Mouse (Mus musculus): ENCODE measurements around the gene Map2k2. TPM values are rescaled to one million over a fixed set of nuclear protein-coding genes. Genes with fewer than 3 reads are reported as not detected.

Map2k2 gene
- polyA plus RNA-seq, 1 experiment from 2014 or later = 207 TPM

GRCm38 (mm10) chr10:81143845-81144437, 38.2 kb downstream of the Map2k2 start:
- H3K36me3 ChIP-seq (ENCODE audit: control insufficient read depth, insufficient read depth, low read length) = peaks cover 57% of the 10 kb centered on the region
- H3K27ac ChIP-seq (ENCODE audit: low read depth, low read length) = no peak overlapping the region
- no peaks in the 10 kb centered on the region for H3K9me3 ChIP-seq (ENCODE audit: control insufficient read depth, low read length)
- no peak for DNase-seq (ENCODE audit: low spot score)
- no peak overlapping the region for H3K4me3 ChIP-seq (ENCODE audit: low read depth, low read length)
- no peak overlapping the region for H3K9ac ChIP-seq (ENCODE audit: low read depth, low read length)
- H3K4me2 ChIP-seq = no peak overlapping the region
- 94% methylated on average over 52 of the region's 52 CpGs for whole genome bisulfite sequencing
- ATAC-seq (replicated peaks; ENCODE audit: low FRiP score) = no peak
- no peaks in the 10 kb centered on the region for H3K27me3 ChIP-seq (replicated peaks; ENCODE audit: control insufficient read depth, insufficient read depth, low read length)
- peaks cover 39% of the 10 kb centered on the region for H3K4me1 ChIP-seq (replicated peaks; ENCODE audit: control insufficient read depth, insufficient read depth, low read length)

DNA sequence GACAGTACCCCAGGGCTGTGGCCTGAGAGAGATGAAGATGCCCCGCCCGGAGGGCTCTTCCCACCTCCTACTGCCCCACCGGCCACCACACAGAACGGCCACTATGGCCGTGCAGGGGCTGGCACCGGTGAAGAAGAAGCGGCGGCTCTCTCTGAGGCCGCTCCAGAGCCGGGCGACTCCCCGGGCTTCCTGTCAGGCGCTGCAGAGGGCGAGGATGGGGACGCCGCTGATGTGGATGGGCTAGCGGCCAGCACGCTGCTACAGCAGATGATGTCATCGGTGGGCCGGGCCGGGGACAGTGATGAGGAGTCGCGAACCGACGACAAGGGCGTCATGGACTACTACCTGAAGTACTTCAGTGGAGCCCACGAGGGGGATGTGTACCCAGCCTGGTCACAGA, 39.0 kb downstream of the Map2k2 start:
- DNase-seq (ENCODE audit: low spot score) (no peak), ATAC-seq (replicated peaks; ENCODE audit: low FRiP score) (no peak)
- Histone ChIP-seq H3K9me3 (ENCODE audit: control insufficient read depth, low read length) (no peaks in the 10 kb centered on the region), H3K9ac (ENCODE audit: low read depth, low read length) (no peak overlapping the region), H3K4me1 (replicated peaks; ENCODE audit: control insufficient read depth, insufficient read depth, low read length) (peaks cover 32% of the 10 kb centered on the region), H3K4me3 (ENCODE audit: low read depth, low read length) (no peak overlapping the region), H3K27me3 (replicated peaks; ENCODE audit: control insufficient read depth, insufficient read depth, low read length) (no peaks in the 10 kb centered on the region), H3K4me2 (no peak overlapping the region), H3K36me3 (ENCODE audit: control insufficient read depth, insufficient read depth, low read length) (peaks cover 64% of the 10 kb centered on the region), H3K27ac (ENCODE audit: low read depth, low read length) (no peak overlapping the region)
- 90% methylated on average over 27 of the region's 27 CpGs for WGBS

DNA sequence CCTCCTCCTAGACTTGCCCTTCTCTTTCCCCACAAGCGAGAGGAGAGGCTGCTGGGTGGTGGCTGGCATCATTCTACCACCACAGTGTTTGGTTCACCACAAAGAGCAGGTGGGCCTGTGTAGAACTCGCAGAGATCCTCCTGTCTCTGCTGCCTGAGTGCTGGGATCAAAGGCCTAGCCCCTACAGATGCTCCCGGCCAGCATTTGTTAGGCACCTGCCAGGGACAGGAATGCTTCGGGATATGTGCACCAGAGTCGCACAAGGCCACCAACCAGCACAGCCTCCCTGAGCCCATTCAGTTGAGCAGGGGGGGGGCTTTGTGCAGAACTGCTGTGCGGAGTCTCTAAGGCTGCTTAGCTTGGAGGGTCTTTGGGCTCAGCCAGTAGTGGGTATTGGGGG, 39.6 kb downstream of the Map2k2 start:
- ATAC-seq (replicated peaks; ENCODE audit: low FRiP score) (no peak), DNase-seq (ENCODE audit: low spot score) (no peak)
- no peak overlapping the region for H3K27ac ChIP-seq (ENCODE audit: low read depth, low read length)
- H3K27me3 ChIP-seq (replicated peaks; ENCODE audit: control insufficient read depth, insufficient read depth, low read length) = no peaks in the 10 kb centered on the region
- H3K4me1 ChIP-seq (replicated peaks; ENCODE audit: control insufficient read depth, insufficient read depth, low read length) = peaks cover 28% of the 10 kb centered on the region
- H3K36me3 ChIP-seq (ENCODE audit: control insufficient read depth, insufficient read depth, low read length) = peaks cover 70% of the 10 kb centered on the region
- no peaks in the 10 kb centered on the region for H3K9me3 ChIP-seq (ENCODE audit: control insufficient read depth, low read length)
- 94% methylated on average over 6 of the region's 6 CpGs for WGBS
- no peak overlapping the region for H3K9ac ChIP-seq (ENCODE audit: low read depth, low read length)
- no peak overlapping the region for H3K4me3 ChIP-seq (ENCODE audit: low read depth, low read length)
- H3K4me2 ChIP-seq = no peak overlapping the region

DNA sequence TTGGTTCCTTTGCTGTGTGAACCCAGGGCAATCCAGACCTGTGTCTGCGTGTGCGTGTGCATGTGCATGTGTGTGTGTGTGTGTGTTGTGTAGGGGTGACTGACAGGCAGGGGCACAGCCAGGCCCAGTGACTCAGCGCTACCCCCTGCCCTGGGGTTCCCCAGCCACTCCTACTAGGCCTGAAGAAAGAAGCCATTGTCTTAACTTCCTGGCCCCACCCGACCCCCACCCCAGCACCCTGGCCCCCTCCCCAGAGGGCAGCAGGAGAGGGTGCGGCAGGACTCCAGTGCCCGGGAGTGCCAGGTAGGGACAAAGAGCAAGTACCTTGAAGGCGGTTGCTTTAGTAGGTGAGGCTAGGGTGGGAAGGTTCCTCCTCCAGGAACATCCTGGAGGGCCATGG, 40.1 kb downstream of the Map2k2 start:
- Histone ChIP-seq H3K27me3 (replicated peaks; ENCODE audit: control insufficient read depth, insufficient read depth, low read length) (no peaks in the 10 kb centered on the region), H3K4me3 (ENCODE audit: low read depth, low read length) (no peak overlapping the region), H3K4me1 (replicated peaks; ENCODE audit: control insufficient read depth, insufficient read depth, low read length) (peaks cover 23% of the 10 kb centered on the region), H3K4me2 (no peak overlapping the region), H3K36me3 (ENCODE audit: control insufficient read depth, insufficient read depth, low read length) (peaks cover 72% of the 10 kb centered on the region), H3K9ac (ENCODE audit: low read depth, low read length) (no peak overlapping the region), H3K9me3 (ENCODE audit: control insufficient read depth, low read length) (no peaks in the 10 kb centered on the region), H3K27ac (ENCODE audit: low read depth, low read length) (no peak overlapping the region; the same call in 1 of the 2 replicates)
- no peak for ATAC-seq (replicated peaks; ENCODE audit: low FRiP score)
- WGBS = 83% methylated on average over 7 of the region's 7 CpGs
- no peak for DNase-seq (ENCODE audit: low spot score)

GRCm38 (mm10) chr10:81146296-81146695, 40.6 kb downstream of the Map2k2 start:
- H3K4me2 ChIP-seq = no peak overlapping the region
- ATAC-seq (replicated peaks; ENCODE audit: low FRiP score) (no peak), DNase-seq (ENCODE audit: low spot score) (no peak)
- H3K27me3 ChIP-seq (replicated peaks; ENCODE audit: control insufficient read depth, insufficient read depth, low read length) = no peaks in the 10 kb centered on the region
- peaks cover 19% of the 10 kb centered on the region for H3K4me1 ChIP-seq (replicated peaks; ENCODE audit: control insufficient read depth, insufficient read depth, low read length)
- no peak overlapping the region for H3K9ac ChIP-seq (ENCODE audit: low read depth, low read length)
- H3K36me3 ChIP-seq (ENCODE audit: control insufficient read depth, insufficient read depth, low read length) = peaks cover 72% of the 10 kb centered on the region
- H3K27ac ChIP-seq (ENCODE audit: low read depth, low read length) = no peak overlapping the region; the same call in 1 of the 2 replicates
- 86% methylated on average over 4 of the region's 4 CpGs for WGBS
- no peaks in the 10 kb centered on the region for H3K9me3 ChIP-seq (ENCODE audit: control insufficient read depth, low read length)
- H3K4me3 ChIP-seq (ENCODE audit: low read depth, low read length) = no peak overlapping the region

DNA sequence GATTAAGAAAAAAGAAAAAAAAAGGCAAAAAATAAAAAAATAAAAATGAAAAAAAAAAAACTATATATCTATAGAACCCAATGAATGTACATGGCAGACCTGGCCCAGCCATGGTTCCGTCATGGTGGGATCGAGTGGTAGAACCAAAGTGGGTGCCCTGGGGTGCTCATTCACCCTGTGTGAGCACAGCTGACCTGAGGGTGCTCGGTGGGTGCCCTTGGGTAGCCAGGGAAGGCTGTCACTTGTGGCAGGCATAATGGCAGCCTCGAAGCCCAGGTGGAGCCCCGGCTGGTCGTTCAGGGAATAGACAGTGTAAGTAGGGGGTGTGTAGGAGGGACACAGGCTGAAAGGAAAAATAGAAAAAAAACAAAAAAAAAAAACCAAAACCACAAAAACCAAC, 45.5 kb downstream of the Map2k2 start:
- Histone ChIP-seq H3K4me1 (replicated peaks; ENCODE audit: control insufficient read depth, insufficient read depth, low read length) (peaks cover 13% of the 10 kb centered on the region), H3K4me3 (ENCODE audit: low read depth, low read length) (no peak overlapping the region), H3K9ac (ENCODE audit: low read depth, low read length) (no peak overlapping the region), H3K9me3 (ENCODE audit: control insufficient read depth, low read length) (no peaks in the 10 kb centered on the region), H3K27ac (ENCODE audit: low read depth, low read length) (no peak overlapping the region; the same call in 1 of the 2 replicates), H3K36me3 (ENCODE audit: control insufficient read depth, insufficient read depth, low read length) (peaks cover 71% of the 10 kb centered on the region), H3K4me2 (no peak overlapping the region), H3K27me3 (replicated peaks; ENCODE audit: control insufficient read depth, insufficient read depth, low read length) (no peaks in the 10 kb centered on the region)
- DNase-seq (ENCODE audit: low spot score) (no peak), ATAC-seq (replicated peaks; ENCODE audit: low FRiP score) (no peak)
- 71% methylated on average over 6 of the region's 6 CpGs for WGBS

- peaks cover 68% of the 10 kb centered on the region for H3K36me3 ChIP-seq (ENCODE audit: control insufficient read depth, insufficient read depth, low read length)
- no peaks in the 10 kb centered on the region for H3K9me3 ChIP-seq (ENCODE audit: control insufficient read depth, low read length)
- peak overlapping the region; percentile 14; the same call in 1 of the 2 replicates for H3K4me2 ChIP-seq
- H3K27me3 ChIP-seq (replicated peaks; ENCODE audit: control insufficient read depth, insufficient read depth, low read length) = no peaks in the 10 kb centered on the region
- WGBS = 64% methylated on average over 12 of the region's 12 CpGs
- ATAC-seq (replicated peaks; ENCODE audit: low FRiP score) = peak; percentile 27
- H3K4me3 ChIP-seq (ENCODE audit: low read depth, low read length) = no peak overlapping the region
- H3K9ac ChIP-seq (ENCODE audit: low read depth, low read length) = no peak overlapping the region
- peak overlapping the region; percentile 6; the same call in 1 of the 2 replicates for H3K27ac ChIP-seq (ENCODE audit: low read depth, low read length)
- DNase-seq (ENCODE audit: low spot score) = no peak
- peaks cover 13% of the 10 kb centered on the region for H3K4me1 ChIP-seq (replicated peaks; ENCODE audit: control insufficient read depth, insufficient read depth, low read length)
These were observed 46.9 kb downstream of the Map2k2 start for GRCm38 (mm10) chr10:81152609-81153008.

GRCm38 (mm10) chr10:81154313-81154712, 48.6 kb downstream of the Map2k2 start:
- H3K4me1 ChIP-seq (replicated peaks; ENCODE audit: control insufficient read depth, insufficient read depth, low read length) = peaks cover 13% of the 10 kb centered on the region
- ATAC-seq (replicated peaks; ENCODE audit: low FRiP score) (0 out of 2 replicates have a peak, but pooled peaks have one; percentile 8), DNase-seq (ENCODE audit: low spot score) (no peak)
- no peak overlapping the region for H3K4me3 ChIP-seq (ENCODE audit: low read depth, low read length)
- peaks cover 65% of the 10 kb centered on the region for H3K36me3 ChIP-seq (ENCODE audit: control insufficient read depth, insufficient read depth, low read length)
- no peak overlapping the region for H3K4me2 ChIP-seq
- H3K27ac ChIP-seq (ENCODE audit: low read depth, low read length) = no peak overlapping the region
- no peak overlapping the region for H3K9ac ChIP-seq (ENCODE audit: low read depth, low read length)
- whole genome bisulfite sequencing = 93% methylated on average over 12 of the region's 12 CpGs
- H3K27me3 ChIP-seq (replicated peaks; ENCODE audit: control insufficient read depth, insufficient read depth, low read length) = no peaks in the 10 kb centered on the region
- no peaks in the 10 kb centered on the region for H3K9me3 ChIP-seq (ENCODE audit: control insufficient read depth, low read length)

- H3K27ac ChIP-seq (ENCODE audit: low read depth, low read length) = no peak overlapping the region
- no peak overlapping the region for H3K4me2 ChIP-seq
- peaks cover 13% of the 10 kb centered on the region for H3K4me1 ChIP-seq (replicated peaks; ENCODE audit: control insufficient read depth, insufficient read depth, low read length)
- H3K27me3 ChIP-seq (replicated peaks; ENCODE audit: control insufficient read depth, insufficient read depth, low read length) = no peaks in the 10 kb centered on the region
- no peak overlapping the region for H3K4me3 ChIP-seq (ENCODE audit: low read depth, low read length)
- DNase-seq (ENCODE audit: low spot score) (no peak), ATAC-seq (replicated peaks; ENCODE audit: low FRiP score) (no peak)
- no peak overlapping the region for H3K9ac ChIP-seq (ENCODE audit: low read depth, low read length)
- no peaks in the 10 kb centered on the region for H3K9me3 ChIP-seq (ENCODE audit: control insufficient read depth, low read length)
- WGBS = 87% methylated on average over 6 of the region's 6 CpGs
- peaks cover 61% of the 10 kb centered on the region for H3K36me3 ChIP-seq (ENCODE audit: control insufficient read depth, insufficient read depth, low read length)
These were observed 49.0 kb downstream of the Map2k2 start for GRCm38 (mm10) chr10:81154736-81155135.

Data from liver, embryonic 11.5 days (tissue).